Mouse (Mus musculus) kidney, adult 11 months (tissue): ENCODE measurements around the gene Mios.

Source experiments
- DNase-seq: peaks from one replicate; pipeline ENCODE4 v3.0.0; 2022

The Mios gene

GRCm38 (mm10) chr6:8283255-8283654 lies 74.2 kb downstream of the Mios start:
- no peak for DNase-seq

GRCm38 (mm10) chr6:8285401-8285960 lies 76.5 kb downstream of the Mios start:
- no peak for DNase-seq
